Mouse (Mus musculus): ENCODE measurements around the gene Atn1.

Atn1 gene

DNA sequence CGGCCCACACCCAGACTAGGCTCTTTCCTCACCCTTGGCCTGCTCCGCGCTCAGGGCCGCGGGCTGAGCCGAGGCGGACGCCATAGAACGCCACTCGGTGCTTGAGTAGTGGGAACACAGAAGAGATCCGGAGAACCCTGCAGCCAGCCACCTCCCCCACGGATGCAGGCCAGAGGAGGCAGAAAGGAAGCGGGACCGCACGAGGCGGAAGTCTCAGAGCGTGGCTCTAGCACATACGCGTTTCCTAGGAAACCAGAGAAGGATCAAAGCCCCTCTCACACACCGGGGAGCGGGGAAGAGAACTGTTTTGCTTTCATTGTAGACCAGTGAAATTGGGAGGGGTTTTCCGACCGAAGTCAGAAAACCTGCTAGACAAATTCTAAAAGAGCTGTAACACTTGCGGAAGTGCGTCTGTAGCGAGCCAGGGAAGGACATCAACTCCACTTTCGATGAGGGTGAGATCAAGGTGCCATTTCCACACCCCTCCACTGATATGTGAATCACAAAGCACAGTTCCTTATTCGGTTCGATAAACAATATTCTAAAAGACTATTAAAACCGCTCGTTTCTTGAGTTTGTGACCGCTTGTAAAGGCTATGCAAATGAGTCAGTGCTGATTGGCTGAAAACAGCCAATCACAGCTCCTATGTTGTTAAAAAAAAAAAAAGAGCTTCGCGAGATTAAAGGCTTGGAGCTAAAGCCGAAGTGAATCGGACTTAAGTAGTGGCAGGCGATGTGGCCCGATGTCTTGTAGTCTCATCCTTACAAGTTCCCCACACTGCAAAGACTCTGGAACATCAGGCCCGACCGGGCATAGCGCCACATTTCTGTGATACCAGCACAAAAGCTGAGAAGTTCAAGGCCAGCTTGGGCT lies 15.2 kb downstream of the Atn1 start, which contains the start of gene Grcc10:
Gene Grcc10 (minus strand): TSS at position 487 of the 874 bp plus-strand sequence.
- peak; percentile 99 for DNase-seq (ENCODE audit: low read depth, low spot score)

DNA sequence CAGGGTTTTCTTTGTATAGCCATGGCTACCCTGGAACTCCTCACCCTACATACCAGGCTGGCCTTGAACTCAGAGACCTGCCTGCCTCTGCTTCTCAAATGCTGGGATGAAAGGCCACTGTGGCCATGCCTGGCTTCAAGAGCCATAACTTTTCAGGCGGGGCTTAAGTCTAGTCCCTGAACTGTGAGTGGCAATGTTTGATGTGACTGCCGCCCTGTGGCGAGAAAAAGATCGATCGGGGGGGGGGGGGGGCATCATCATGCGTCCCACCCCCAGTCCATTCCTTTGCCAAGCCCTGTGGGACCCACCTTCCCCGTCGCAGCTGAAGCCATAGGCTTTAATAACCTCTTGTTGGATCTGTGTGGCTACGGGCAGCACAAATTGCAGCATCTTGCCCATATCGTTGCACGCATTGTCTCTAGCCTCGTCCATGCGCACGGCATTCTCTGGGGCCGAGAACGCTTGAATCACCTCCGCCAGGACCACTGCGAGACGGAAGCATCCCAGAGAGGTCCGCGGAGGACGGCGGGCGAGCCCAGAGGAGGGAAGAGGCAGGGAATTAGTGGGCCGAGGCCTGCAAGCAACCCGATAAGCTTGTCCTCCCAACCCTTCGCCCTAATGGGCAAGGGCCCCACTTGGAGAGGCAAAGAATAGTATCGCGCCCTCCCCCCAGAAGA lies 16.0 kb downstream of the Atn1 start:
- DNase-seq (ENCODE audit: low read depth, low spot score): peak; percentile 87

DNA sequence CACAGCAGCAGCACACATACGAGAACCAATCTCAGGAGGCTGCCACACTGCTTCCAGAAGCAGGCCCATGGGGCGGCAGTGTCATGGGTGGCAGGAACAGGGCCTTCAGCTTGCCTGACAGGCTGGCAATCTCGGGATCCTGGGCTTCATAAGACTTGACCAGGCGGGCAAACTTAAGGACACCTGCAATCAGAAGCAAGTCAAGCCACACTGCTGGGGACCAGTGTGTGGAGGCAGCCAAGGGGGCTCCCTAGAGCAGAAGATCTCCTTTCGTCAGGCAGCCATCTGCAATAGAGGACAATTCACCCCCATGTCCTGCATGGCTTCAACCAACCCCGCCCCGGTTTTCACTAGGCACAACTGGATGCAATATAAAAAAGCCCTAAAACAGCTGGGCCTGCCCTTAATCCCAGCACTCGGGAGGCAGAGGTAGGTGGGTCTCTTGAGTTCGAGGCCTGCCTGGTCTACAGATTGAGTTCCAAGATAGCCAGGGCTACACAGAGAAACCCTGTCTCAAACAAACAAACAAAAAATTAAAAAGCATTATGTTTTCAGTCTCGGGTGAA lies 17.0 kb downstream of the Atn1 start:
- no peak for DNase-seq (ENCODE audit: low read depth, low spot score)

DNA sequence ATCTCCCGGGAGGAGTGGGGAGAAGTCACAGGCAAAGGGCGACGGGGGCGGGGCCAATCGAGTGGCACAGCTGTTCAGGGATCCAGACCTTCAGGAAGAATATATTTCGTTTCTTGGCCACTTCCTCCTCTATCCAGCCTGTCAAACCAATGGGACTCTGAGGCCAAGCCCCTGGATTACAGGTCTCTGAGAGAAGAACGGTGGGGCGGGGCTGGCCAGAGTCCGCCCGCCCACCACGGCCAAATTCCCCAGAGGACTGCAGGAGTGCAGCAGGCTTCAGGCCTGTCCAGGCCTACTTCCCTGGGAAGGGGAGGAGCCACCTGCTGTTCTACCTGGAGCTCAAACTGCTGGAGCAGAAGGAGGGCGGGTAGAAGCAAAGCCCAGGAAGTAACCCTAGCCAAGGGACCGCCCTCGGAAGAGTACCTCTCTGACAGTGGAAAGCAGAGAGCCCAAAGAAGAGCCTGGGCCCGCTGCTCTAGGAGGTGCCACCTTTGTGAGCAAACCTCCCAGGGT lies 17.8 kb downstream of the Atn1 start, which contains the start of gene Ptpn6:
Gene Ptpn6 (minus strand): TSS at position 204 of the 513 bp plus-strand sequence.
- DNase-seq (ENCODE audit: low read depth, low spot score): peak; percentile 38

DNA sequence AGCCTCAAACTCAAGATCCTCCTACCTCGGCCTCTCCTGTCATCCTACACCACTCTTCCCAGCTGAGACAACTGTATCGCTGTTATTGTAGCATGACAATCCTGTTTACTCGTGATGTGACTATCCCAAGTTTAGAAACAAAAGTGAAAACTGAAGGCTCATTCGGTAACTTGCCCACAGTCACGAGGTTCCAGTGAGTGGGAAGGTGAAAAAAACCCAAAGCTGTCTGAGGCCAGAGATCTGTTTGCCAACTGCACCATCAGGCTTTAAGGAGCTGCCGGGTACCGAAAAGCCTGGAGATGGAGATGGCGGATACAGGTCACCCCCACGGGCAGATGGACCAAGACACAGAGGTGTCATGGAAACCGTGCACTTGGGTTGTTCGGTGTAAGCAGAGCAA lies 19.3 kb downstream of the Atn1 start:
- no peak for DNase-seq (ENCODE audit: low read depth, low spot score)

DNA sequence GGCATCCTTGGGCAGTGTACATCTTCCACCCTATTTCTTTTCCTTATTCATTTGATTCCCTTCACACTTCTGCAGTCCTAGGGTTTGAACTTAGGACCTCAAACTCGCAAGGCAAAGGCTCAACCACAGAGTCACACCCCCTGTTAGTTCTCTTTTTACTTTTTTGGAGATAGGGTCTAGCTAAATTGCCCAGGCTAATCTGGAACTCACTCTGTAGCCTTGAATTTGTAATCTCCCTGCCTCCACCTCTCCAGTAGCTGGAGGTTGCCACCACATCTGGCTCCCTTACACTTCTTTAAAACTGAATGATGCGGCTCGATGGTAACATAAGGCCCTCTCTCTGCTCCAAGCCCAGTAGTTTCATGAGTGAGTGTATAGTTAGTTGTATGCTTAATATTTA lies 21.9 kb downstream of the Atn1 start:
- DNase-seq (ENCODE audit: low read depth, low spot score): no peak

DNA sequence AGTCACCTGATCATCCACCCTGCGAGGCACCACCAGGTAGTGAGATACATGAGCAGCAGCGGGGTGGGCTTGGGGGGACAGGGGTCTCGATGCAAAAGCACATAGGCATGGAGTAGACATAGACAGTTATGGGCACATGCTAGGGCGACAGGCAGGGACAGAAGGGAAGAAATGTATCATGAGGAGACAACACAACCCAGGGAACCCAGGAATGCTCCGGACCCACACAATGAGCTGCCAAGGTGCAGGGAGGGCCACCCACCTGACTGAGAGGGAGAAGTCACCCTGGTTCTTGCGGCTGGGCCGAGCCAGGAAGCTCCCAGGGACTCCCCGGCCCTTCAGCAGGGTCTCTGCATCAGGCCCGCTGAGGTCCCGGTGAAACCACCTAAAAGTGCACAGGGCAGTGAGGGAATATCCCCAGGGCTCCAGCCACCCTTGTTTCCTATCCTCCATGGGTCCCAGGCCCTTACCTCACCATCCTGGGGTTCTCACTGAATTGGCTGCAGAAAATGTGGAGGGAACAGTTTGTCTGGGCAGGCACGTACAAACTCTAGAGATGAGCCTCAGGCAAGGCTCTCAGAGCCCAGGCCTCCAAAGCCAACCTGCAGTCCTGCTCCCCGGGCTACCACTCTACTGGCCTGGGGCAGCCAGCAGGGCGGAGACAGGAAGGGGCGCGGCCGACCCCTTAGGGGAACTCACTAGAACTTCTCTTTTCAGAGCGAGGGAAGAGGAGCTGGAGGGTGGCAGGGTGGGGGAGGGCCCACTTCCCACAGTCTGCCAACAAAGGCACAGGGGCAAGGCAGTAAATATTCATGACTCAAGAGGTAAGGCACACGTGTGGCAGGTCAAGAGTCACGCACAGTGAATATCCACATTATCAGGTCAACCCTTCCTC lies 23.6 kb downstream of the Atn1 start:
- DNase-seq (ENCODE audit: low read depth, low spot score): no peak

DNA sequence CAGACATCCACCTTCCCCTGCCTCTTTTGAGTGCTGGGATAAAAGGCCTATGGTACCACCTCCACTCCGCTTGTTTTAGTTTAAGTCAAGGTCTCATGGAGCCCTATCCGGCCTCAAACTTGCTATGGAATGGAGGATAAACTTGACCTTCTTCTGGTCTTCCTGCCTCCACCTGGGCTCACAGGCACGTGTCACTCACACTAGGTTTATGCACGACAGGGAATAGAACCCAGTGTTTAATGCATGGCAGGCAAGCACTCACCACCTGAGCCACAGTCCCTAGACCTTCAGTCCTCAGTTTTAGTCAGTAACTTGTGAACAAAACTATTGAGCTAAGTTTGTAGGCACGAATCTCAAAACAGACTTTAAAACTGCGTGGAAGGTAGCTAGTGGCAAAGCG lies 25.3 kb downstream of the Atn1 start:
- DNase-seq (ENCODE audit: low read depth, low spot score): no peak

DNA sequence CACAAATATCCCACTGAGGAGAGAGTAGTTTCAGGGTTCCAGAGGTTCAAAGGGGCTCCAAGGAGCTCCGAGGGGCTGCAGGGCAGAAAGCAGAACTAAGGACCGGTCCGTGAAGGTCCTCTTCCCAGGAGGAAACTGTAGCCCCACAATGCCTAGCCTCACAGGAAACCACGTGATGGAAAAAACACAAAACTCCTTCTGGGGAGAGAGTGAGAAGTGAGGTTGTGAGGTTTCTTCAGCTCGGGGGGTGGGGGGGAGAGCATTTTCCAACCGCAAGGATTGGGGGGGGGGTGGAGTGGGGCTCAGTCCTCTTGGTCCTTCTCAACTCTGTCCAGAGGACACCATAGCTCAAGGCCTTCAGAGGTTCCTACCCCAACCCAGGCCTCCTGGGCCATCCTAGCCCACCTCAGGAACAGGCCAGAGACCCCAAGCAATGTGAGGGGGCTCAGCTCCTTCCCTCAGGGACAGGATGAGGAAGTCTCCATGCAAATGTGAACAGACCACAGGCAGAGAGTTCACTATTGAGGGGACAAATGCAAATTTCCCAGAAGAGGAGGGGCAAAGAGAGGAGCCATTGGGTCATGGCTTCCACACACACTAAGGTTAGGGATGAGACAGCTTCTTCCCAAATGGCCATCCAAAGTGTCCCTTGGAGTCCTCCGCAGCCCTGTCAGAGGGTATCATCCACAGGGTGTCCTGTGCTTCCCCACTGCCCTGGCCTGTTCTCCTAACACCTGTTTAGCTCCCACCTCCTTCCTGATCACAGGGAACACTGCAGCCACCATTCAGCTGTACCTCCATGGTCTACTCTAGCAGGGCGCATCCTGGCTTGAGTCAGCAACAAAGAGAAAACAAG lies 26.2 kb downstream of the Atn1 start:
- DNase-seq (ENCODE audit: low read depth, low spot score): no peak

DNA sequence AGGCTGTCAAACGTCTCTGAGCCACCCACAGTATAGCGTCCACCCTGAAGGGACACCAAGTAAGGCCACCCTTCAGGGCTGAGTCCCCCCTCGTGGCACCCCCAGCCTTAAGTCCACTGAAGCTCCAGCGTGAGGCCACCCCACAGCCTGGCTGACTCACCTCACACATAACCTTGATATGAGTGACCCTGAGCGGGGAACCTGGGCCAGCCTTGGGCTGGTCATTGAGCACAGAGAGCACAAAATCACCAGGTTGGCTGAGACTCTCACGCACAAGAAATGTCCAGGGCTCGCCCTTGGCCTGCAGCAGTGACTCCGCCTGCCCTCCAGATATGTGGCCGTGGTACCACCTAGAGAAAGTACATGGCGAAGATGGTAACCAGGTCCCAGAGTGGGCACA lies 27.7 kb downstream of the Atn1 start:
- no peak for DNase-seq (ENCODE audit: low read depth, low spot score)

DNA sequence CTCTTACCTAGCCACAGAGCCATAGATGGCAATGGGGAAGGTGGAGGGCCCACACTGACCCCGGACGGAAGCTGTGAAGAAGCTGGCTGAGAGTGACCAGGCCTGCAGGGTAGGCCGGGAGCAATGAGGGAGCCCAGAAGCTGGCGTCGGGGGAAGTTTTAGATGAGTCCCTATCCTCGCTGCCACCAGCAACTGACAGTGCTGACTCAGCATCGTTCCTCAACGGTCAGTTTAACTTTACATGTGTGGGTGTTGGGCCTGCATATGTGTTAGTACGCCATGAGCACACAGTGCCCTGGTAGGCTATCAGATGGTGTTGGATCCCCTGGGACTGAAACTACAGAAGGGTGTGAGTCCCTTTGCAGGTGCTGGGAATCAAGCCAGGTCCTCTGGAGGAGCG lies 31.9 kb downstream of the Atn1 start:
- DNase-seq (ENCODE audit: low read depth, low spot score): no peak

DNA sequence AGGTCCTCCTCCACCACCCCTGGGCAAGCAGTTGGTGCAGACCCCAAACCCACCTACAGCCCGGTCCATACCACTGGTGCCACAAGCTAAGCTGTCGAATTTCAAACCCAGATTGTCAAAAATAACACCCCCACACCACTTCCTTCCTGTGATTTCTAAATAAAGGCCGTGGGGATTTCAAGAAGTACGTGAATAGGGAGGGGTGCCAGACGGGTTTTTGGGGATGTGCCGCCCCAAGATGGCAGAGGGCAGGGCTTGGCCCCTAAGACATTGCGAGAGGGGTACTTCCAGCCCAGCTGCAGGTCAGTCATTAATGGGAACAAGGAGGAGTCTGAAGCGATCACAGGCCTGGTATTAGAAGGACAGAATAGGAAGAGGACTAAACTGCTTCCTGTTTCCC lies 32.8 kb downstream of the Atn1 start:
- no peak for DNase-seq (ENCODE audit: low read depth, low spot score)

DNA sequence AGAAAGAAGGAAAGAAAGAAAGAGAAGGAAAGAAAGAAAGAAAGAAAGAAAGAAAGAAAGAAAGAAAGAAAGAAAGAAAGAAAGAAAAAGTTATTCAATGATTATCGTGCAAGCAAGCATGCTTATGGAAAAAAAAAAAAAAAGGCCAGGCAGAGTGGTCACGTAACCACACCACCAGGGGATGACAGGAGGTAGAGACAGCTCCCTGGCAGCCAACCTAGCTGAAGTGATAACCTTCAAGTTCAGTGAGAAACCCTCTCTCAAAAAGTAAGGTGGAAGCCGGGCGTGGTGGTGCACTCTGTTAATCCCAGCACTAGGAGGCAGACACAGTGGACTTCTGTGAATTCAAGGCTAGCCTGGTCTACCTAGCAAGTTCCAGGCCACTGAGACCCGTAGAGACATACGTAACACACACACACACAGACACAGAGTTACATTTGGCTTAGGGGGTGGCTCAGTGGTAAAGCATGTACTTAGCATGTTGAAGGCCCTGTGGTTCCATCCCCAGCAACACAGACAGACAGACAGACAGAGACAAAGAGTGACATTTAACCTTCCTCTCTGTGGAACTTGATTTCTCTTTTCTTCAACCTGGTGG lies 33.3 kb downstream of the Atn1 start:
- DNase-seq (ENCODE audit: low read depth, low spot score): no peak

DNA sequence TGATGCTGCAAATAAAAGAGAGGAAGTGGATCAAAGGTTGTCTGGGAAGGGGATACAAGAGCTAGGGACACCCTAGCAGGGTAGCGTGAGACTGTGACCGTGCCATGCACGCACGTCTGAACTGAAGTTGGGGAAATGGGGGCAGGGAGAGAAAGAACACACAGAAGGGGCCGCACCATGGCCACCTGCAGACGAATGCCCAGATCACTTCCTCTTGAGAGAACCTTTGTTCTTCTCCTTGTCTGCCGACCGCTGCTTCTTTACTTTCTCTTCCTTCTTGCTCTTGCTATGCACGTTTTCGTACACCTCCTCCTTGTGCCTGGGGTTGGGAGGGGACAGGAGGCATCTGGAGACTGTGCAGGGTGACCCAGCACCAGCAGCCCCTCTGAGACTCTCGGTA lies 35.4 kb downstream of the Atn1 start:
- no peak for DNase-seq (ENCODE audit: low read depth, low spot score)

DNA sequence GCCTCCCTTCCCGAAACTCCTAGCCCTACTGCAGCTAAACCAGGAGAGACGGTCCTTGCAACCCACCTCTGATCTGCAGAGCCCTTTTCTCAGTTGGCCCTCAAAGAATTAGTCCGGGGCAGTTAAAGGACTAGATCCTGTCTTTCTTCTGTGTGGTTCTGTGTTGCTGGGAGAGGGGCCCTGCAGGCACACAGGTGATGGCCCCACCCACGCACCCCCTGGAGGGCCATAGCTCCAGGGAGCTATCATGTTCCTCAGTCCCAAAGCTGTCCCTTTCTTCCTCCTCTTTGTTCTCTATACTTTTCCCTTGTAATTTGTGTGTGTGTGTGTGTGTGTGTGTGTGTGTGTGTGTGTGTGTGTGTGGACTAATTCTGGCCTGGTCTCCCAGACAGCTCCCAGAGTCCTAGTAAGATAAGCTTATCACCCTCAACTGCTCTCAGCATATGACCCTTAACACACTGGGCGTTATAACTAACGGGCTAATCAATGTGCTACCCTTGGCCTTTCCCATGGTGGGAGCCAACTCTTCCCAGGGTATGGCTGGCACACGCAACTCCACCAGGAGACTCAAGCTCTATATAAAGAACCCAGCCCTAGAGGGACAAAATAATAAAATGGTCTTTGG lies 36.9 kb downstream of the Atn1 start:
- no peak for DNase-seq (ENCODE audit: low read depth, low spot score)

DNA sequence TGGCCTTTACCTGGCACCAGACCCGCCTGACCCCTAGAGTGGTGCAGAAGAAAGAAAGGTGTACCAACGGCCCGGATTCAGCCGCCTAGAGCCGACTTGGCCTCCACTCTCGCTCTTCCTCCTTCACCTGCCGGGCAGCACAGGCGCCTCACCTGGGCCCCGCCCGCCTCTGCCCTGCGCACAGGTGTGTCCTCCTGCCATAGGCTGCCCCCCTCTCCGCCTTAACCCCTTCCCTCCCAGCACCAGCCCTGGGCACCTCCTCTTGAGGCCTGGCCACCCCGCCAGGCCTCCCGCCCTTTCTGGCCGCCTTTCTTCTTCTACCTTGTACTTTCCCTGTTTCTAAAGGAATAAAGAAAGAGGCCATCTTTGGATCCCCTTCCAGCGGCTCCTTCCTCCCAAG lies 37.6 kb downstream of the Atn1 start:
- no peak for DNase-seq (ENCODE audit: low read depth, low spot score)

DNA sequence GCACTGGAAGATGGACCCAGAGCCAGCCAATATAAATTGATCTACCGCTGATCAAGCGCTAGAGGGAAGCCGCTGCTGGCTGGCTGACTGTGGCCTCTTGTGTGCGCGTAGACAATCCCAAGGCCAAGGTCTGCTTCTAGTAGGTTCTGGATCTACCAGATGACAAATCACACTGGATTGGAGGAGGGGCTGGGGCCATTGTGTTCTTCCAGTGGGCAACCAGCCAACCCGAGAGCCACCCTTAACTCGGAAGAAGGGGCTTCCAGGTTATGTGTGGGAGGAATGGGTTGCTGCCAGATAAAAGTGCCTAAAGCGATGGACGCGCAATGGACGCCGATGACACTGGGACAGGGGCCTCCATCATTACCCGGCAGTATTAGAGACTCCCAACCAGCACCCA lies 38.4 kb downstream of the Atn1 start:
- DNase-seq (ENCODE audit: low read depth, low spot score): no peak

DNA sequence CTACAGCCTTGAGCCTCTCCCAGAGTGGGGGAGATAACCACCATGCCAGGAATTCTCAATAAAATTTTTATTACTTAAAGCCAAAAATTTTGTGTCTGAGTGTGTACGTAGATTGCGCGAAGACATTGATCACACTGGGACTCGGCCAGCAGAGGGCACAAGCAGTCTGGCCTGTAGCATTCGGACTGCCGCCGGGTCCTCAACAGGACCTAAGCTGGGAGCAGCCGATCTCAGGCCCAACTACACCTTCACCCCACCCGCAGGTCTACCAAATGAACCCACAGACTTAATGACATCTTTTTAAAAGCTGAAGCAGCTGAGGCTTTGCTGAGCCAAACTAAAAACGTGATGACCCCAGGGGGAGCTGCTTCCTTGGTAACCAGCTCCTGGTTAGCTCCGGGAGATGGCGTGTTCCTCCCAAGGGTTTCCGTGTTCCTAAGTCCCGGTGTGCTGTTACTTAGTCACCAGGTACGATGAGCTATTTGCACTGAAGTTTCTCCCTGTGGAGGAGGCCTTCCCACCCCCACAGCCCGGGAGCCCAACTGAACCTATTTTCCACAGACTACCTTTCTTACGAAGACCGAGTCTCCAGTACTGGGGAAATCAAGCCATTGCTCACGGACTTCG lies 39.3 kb downstream of the Atn1 start:
- DNase-seq (ENCODE audit: low read depth, low spot score): peak; percentile 66

DNA sequence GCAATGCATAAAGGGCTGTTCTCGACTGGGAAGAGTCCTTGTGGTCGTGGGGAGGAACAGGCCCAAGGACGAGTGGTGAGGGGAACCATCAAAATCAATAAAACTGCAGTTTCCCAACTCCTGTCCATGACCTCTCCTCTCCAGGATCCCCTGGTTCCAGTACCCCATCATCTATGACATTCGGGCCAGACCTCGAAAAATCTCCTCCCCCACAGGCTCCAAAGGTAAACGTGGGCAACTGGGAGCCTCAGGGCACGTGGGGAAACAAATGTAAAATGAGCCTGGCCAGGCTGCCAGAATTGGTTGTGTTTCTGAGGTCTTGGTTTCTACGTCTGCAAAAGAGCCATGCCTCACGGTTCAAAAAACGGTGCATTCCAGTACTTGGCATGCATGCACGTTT lies 43.4 kb downstream of the Atn1 start:
- no peak for DNase-seq (ENCODE audit: low read depth, low spot score)
